In the genomic region with DNA sequence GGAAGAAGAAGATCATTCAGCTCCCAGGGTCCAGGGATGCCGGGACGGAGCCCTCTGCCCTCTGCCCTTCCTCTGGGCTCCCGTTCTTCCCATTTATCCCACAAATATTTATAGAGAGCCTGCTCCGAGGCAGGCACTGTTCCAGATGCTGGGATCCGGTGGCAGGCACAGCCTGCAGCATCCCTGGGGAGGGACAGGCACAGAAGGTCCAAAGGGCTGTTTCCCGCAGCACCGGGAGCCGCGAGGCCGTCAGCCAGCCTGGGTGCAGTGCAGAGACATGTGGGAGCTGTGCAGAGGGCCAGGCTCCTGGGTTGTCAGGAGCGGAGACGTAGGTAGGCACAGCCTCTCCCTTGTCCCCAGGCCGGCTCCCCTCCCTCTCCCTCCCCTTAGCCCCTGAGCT, we compare ENCODE assay signal across 8 mouse cellular contexts. TPM values are rescaled to one million over a fixed set of nuclear protein-coding genes. Genes with fewer than 3 reads are reported as not detected.
DNase-seq lines count a peak whose midpoint lies in the region; ATAC-seq lines count a peak whose summit lies in the region.

No protein-coding gene starts in this region.

- no peaks in the 10 kb centered on the region for H3K27me3 ChIP-seq in neural tube, embryonic 11.5 days (ENCODE audit: control insufficient read depth, insufficient read depth, low read length)
- 0 out of 2 replicates have a peak, but pooled peaks cover 8% of the 10 kb centered on the region for H3K27me3 ChIP-seq in limb, embryonic 15.5 days
- H3K27me3 ChIP-seq in stomach, embryonic 16.5 days (ENCODE audit: control insufficient read depth, insufficient read depth, low read length): no peaks in the 10 kb centered on the region

- H3K4me2 ChIP-seq in neural tube, embryonic 11.5 days (ENCODE audit: low read depth): peak overlapping the region; percentile 98
- peak overlapping the region; percentile 95 for H3K4me2 ChIP-seq in limb, embryonic 15.5 days
- peak overlapping the region; percentile 92 for H3K4me2 ChIP-seq in stomach, embryonic 16.5 days (ENCODE audit: low read depth, low read length)

- H3K9ac ChIP-seq in neural tube, embryonic 11.5 days (ENCODE audit: low read length): no peak overlapping the region; the same call in 1 of the 2 replicates
- H3K9ac ChIP-seq in limb, embryonic 15.5 days: no peak overlapping the region
- peak overlapping the region; percentile 55 for H3K9ac ChIP-seq in stomach, embryonic 16.5 days (ENCODE audit: low read length)

- H3K4me1 ChIP-seq in neural tube, embryonic 11.5 days (ENCODE audit: control insufficient read depth, insufficient read depth, low read length): peaks cover 57% of the 10 kb centered on the region
- peaks cover 69% of the 10 kb centered on the region for H3K4me1 ChIP-seq in limb, embryonic 15.5 days
- peaks cover 55% of the 10 kb centered on the region for H3K4me1 ChIP-seq in stomach, embryonic 16.5 days (ENCODE audit: control insufficient read depth, insufficient read depth, low read length)

- intact Hi-C loops in heart, postnatal 36 days (cut with DNase I): loop anchor here (2.0 kb wide), 1 partner anchor 32 kb away; no protein-coding TSS in a partner anchor

- 29% methylated on average over 13 of the region's 13 CpGs for WGBS in neural tube, embryonic 11.5 days
- 26% methylated on average over 13 of the region's 13 CpGs for WGBS in limb, embryonic 15.5 days
- WGBS in stomach, embryonic 16.5 days: 23% methylated on average over 13 of the region's 13 CpGs

- no peak for ATAC-seq in neural tube, embryonic 11.5 days (ENCODE audit: insufficient read depth, low FRiP score, low TSS enrichment)
- ATAC-seq in limb, embryonic 15.5 days (ENCODE audit: insufficient number of reproducible peaks, low FRiP score, low TSS enrichment, low read depth): no peak
- ATAC-seq in stomach, embryonic 16.5 days (ENCODE audit: insufficient read depth, low FRiP score): no peak

- DNase-seq in neural tube, embryonic 11.5 days (ENCODE audit: low spot score): no peak
- DNase-seq in neural tube, embryonic 10.5 days (ENCODE audit: extremely low spot score, low spot score): no peak
- peak; percentile 32 to 41 for DNase-seq in heart, postnatal 36 days
- no peak for DNase-seq in right cerebral cortex, postnatal 4 days
- no peak for DNase-seq in embryo, embryonic 10.5 days (ENCODE audit: low spot score)
- DNase-seq in layer of hippocampus, postnatal 14 days (ENCODE audit: low spot score in 2 of 2): no peak

- no peak overlapping the region for H3K27ac ChIP-seq in neural tube, embryonic 11.5 days (ENCODE audit: low read depth, low read length)
- H3K27ac ChIP-seq in limb, embryonic 15.5 days: no peak overlapping the region
- no peak overlapping the region for H3K27ac ChIP-seq in stomach, embryonic 16.5 days (ENCODE audit: low read length)

- H3K4me3 ChIP-seq in neural tube, embryonic 11.5 days (ENCODE audit: low read depth, low read length): peak overlapping the region; percentile 65
- peak overlapping the region; percentile 69 for H3K4me3 ChIP-seq in limb, embryonic 15.5 days
- peak overlapping the region; percentile 63 for H3K4me3 ChIP-seq in stomach, embryonic 16.5 days (replicated peaks; ENCODE audit: low read length)

- H3K36me3 ChIP-seq in neural tube, embryonic 11.5 days (ENCODE audit: control insufficient read depth, insufficient read depth, low read length): peaks cover 2% of the 10 kb centered on the region
- H3K36me3 ChIP-seq in limb, embryonic 15.5 days: peaks cover 15% of the 10 kb centered on the region
- no peaks in the 10 kb centered on the region for H3K36me3 ChIP-seq in stomach, embryonic 16.5 days (ENCODE audit: control insufficient read depth, insufficient read depth, low read length)

- no peaks in the 10 kb centered on the region for H3K9me3 ChIP-seq in neural tube, embryonic 11.5 days (ENCODE audit: control insufficient read depth, low read length)
- no peaks in the 10 kb centered on the region for H3K9me3 ChIP-seq in limb, embryonic 15.5 days
- H3K9me3 ChIP-seq in stomach, embryonic 16.5 days (replicated peaks; ENCODE audit: control insufficient read depth, low read length): no peaks in the 10 kb centered on the region

RNA-seq across cellular contexts. Expression of a gene that starts 4.7 kb away (rescaled TPM):
- polyA plus RNA-seq in neural tube, embryonic 11.5 days (2014; fragmentation: Nextera tagmentation; extraction: Ambion mirVana): 19.9 and 33.5 TPM in 2 replicates
- 10 to 100 TPM; 21.2 to 26.6 TPM for total RNA-seq in heart, postnatal 36 days (2021)
- 6.8 and 7.3 TPM in 2 replicates for polyA plus RNA-seq in limb, embryonic 15.5 days (2015; fragmentation: Nextera tagmentation; extraction: Ambion mirVana)
- 6.0 and 6.9 TPM in 2 replicates for polyA plus RNA-seq in stomach, embryonic 16.5 days (2015; fragmentation: Nextera tagmentation; extraction: Ambion mirVana)
- total RNA-seq in layer of hippocampus, postnatal 14 days (2021): 100 to 1,000 TPM in 1 of 2 experiments, 10 to 100 TPM in 1; 94.0 to 107 TPM

RNA-seq across cellular contexts. Expression of a gene that starts 55.6 kb away (rescaled TPM):
- polyA plus RNA-seq in neural tube, embryonic 11.5 days (2014; fragmentation: Nextera tagmentation; extraction: Ambion mirVana): 0.90 and 1.0 TPM in 2 replicates
- total RNA-seq in heart, postnatal 36 days (2021): not detected
- not detected in 2 replicates for polyA plus RNA-seq in limb, embryonic 15.5 days (2015; fragmentation: Nextera tagmentation; extraction: Ambion mirVana)
- polyA plus RNA-seq in stomach, embryonic 16.5 days (2015; fragmentation: Nextera tagmentation; extraction: Ambion mirVana): 0.57 and 0.72 TPM in 2 replicates
- total RNA-seq in layer of hippocampus, postnatal 14 days (2021): under 1 TPM in 1 of 2 experiments, not detected in 1; 0.33 TPM

Comparison
In these comparisons a context has a peak if more than half of its experiments do, and no peak if none do; other contexts are left out.
1. DNase-seq: peak in heart, postnatal 36 days (2 of 2); none in neural tube, embryonic 11.5 days (single experiment), neural tube, embryonic 10.5 days (single experiment), right cerebral cortex, postnatal 4 days (single experiment), embryo, embryonic 10.5 days (single experiment) and layer of hippocampus, postnatal 14 days (0 of 2).
2. Peak in every context shown above with its lines, with median percentiles within 50 percentile points of each other: H3K4me2 ChIP-seq and H3K4me3 ChIP-seq.